Mouse (Mus musculus) megakaryocyte progenitor cell, adult 5-6 weeks (primary cell): ENCODE data around the gene Sgms2. TPM values are rescaled to one million over a fixed set of nuclear protein-coding genes. Genes with fewer than 3 reads are reported as not detected.
A peak's percentile ranks its signal among the peaks of the same experiment; 100 is the strongest.
"Not testable (repeated sequence)": the region's sequence is repeated elsewhere in the genome, so short reads cannot be mapped to it uniquely, and the experiment has no call there.

Experiments used
- ATAC-seq: replicated peaks from 2 replicates; pipeline ENCODE4 v1.8.0; 2016; ENCODE audit warnings: mild to moderate bottlenecking, moderate TSS enrichment, inconsistent platforms; ENCODE audit not compliant: poor library complexity
- total RNA-seq, 2 experiments: library from RNA; stranded (forward) in 1 of 2; stranded (reverse) in 1 of 2; fragments of 157-497, 149-512 nt in 1 of 2; fragments of 200-1000 nt in 1 of 2; gene quantifications; 2 replicates each; pipeline versions ENCODE4 v1.2.3 to v1.2.4; 2015 to 2017

The Sgms2 gene
- total RNA-seq, 2 experiments from 2014 or later: 34.3 to 77.2 TPM

DNA sequence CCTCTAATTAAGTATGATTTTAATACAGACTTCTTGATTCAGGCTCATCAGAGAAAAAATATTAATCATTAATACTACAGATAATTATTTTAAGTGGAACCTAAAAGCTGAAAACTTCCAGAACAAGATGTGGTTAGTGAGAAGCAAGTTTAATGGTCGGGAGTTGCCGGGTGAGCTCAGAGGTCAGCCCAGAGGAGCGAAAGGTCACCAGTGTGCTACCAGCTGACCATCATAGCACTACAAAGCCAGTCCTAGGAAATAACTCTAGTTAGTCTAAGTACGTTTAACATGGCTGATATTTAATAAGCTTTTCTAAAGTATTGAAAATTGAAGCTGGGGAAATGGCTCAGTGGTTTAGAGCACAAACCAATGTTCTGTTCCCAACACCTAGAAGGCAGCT, 129.3 kb downstream of the Sgms2 start:
- ATAC-seq: no peak

DNA sequence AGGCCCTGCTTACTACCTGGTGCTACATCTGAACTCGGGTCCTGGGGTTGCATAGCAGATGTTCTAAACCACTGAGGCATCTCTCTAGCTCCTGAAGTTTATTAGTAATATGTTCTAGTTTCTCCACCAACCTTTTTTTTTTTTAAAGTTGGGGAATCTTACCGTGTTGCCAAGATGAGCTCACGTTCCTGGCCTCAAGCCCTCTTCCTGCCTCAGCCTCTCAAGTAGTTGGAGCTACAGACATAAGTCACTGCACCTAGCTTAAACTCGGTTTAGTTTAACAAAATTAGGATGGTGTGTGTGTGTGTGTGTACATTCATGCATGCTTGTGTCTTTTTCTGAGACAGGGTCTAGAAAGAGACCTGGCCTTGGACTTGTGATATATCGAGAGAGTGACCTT, 132.2 kb downstream of the Sgms2 start:
- no peak for ATAC-seq

DNA sequence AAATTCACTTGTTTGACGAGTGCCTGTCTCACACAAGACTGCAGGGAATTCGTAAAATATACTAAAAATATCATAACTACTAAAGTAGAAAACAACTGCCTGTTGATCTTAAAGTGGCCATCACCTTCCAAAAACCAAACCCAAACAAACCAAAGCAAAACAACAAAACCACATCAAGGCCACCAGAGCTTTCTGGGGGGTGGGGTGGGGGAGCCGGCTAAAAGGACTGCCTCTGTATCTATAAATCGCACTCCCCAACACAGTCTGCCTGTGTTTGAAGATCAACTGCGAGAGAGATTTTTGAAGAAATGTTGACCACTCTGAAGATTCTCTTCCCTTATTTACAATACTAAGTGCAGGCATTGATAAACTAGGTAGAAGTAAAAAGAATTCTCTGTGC, 133.0 kb downstream of the Sgms2 start:
- ATAC-seq: no peak

DNA sequence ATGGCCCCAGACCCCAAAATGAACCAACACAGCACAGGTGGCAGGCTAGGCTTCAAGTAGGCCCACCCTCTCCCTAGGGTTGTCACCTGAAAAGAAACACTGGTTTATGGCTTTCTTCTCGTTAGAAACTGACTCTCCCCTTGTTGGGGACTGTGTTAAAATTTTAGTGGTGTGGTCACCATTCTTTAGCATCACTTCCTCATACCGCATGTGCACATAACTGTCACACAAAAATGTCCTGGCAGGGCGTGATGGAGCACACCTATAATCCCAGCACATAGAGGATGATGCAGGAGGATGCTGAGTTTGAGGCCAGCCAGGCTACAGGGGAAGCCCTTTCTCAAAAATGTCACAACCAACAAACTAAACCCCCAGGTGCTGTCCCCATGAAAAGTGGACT, 133.6 kb downstream of the Sgms2 start:
- ATAC-seq: peak; percentile 88

GRCm38 (mm10) chr3:131356026-131356425, 135.2 kb downstream of the Sgms2 start:
- no peak for ATAC-seq

GRCm38 (mm10) chr3:131350539-131350938, 140.7 kb downstream of the Sgms2 start:
- ATAC-seq: peak; percentile 63

DNA sequence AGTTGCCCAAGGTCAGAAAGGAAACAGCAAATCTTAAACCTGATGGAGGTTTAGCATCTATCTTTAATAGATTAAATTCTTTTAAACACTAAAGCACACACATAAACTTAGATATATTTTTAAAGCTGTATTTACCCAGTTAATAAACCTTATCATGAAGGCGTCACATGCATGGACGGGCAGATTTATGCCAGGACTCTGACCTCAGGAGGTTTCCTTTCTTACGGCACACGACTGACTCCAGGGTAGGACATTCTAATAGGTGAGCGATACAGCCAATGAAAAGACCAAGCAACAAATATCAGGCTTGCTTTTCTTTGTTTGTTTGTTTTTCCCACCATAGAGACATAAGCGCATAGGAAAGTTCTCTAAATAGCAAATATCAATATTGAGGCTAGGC, 142.2 kb downstream of the Sgms2 start:
- ATAC-seq: no peak

- 0 out of 2 replicates have a peak, but pooled peaks have one; percentile 15 for ATAC-seq
These were observed 142.6 kb downstream of the Sgms2 start for GRCm38 (mm10) chr3:131348579-131348950.

- ATAC-seq: peak; percentile 91
These were observed 143.2 kb downstream of the Sgms2 start for GRCm38 (mm10) chr3:131347831-131348578.

- ATAC-seq: no peak
These were observed 145.3 kb downstream of the Sgms2 start for GRCm38 (mm10) chr3:131345903-131346302.

DNA sequence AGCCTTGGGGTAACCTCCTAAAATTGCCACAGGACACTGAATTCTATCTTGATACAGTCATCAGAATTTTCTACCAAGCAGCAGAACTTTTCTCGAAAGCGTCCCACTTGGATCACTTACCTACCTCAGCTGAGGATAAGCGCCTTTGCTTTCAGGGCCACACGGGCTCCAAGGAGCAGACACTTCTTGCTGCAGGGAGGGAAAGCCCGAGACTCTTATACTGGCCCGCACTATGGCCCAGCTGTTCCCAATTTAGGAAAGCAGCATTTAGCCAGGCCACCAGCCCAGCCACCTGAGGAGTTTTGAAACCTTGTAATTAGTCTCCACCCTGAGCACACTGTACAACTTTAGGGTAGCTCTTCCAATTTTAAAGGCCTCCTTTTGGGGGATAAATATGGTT, 147.9 kb downstream of the Sgms2 start:
- ATAC-seq: no peak

DNA sequence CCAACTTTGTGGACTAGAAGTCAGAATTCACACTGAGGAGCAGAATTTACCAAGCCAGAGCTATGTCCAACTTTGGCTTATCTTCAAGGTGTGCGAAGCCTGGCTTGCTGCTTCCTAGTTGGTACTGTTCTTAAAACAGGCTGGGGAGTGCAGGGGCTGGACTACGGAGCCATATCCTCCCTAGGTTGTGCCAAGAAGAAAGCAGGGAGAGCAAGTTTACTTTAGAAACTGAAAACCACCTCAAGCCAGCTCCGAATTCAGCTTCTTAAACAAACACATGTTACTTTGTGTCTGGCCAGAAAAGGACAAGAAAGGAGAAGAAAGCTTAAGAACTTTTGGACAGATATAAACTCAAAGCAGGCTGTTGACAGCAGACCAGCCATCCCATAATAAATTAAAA, 150.3 kb downstream of the Sgms2 start:
- no peak for ATAC-seq

GRCm38 (mm10) chr3:131339280-131339679, 151.9 kb downstream of the Sgms2 start:
- ATAC-seq: no peak

GRCm38 (mm10) chr3:131337749-131338148, 153.5 kb downstream of the Sgms2 start:
- ATAC-seq: not testable (repeated sequence)

DNA sequence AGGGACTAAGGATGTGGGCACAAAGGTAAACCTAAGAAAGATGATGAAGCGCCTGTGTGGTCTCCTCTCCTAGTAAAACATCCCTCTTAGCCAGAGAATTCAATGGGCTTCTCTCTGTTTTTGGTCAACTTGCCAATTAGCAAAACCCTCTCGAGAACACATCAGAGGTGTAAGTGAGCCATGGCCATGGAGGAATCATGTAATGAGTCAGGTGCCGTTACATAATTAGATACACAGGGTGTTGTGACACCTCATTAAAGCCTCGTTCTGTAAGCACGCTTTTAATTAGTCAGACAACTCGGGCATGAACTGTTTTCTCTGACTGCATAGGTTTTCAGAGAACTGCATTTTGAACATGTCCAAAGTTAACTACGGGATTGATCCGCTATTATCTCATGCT, 154.6 kb downstream of the Sgms2 start:
- no peak for ATAC-seq

DNA sequence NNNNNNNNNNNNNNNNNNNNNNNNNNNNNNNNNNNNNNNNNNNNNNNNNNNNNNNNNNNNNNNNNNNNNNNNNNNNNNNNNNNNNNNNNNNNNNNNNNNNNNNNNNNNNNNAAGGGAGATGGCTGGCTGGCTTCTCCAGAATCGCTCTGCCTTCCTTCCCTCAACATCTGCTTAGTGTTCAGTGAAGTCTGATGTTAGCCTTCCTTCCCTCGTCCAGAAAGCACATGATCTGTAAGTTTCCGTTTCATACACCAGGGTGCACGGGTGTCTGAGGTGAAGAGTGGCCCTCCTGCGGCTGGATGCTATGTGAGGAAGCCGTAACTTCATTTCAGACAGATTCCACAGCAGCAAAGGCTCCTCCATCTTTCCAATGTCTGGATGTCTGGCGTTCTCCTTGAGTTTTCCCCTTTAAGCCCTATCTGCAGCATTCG, 156.1 kb downstream of the Sgms2 start:
- ATAC-seq: peak; percentile 18

GRCm38 (mm10) chr3:131327189-131327588, 164.0 kb downstream of the Sgms2 start:
- ATAC-seq: no peak

DNA sequence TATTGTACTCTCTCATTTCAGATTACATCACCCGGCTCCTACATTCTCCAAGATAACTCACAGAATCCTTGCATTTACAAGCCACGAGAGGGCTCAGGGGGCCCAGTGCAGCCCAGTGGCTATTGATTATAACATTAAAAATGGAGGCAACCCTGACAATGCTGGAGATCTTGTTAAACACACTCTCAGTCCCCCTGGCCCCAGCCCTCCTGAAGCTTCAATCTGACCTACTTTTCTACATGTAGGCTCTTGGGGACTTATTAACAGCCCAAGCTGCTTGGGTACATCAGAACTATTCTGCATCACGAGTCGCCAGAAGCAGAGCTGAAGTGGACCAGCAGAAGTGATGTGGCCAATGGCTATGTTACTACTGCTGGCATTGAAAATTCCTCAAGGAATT, 164.6 kb downstream of the Sgms2 start:
- ATAC-seq: no peak

DNA sequence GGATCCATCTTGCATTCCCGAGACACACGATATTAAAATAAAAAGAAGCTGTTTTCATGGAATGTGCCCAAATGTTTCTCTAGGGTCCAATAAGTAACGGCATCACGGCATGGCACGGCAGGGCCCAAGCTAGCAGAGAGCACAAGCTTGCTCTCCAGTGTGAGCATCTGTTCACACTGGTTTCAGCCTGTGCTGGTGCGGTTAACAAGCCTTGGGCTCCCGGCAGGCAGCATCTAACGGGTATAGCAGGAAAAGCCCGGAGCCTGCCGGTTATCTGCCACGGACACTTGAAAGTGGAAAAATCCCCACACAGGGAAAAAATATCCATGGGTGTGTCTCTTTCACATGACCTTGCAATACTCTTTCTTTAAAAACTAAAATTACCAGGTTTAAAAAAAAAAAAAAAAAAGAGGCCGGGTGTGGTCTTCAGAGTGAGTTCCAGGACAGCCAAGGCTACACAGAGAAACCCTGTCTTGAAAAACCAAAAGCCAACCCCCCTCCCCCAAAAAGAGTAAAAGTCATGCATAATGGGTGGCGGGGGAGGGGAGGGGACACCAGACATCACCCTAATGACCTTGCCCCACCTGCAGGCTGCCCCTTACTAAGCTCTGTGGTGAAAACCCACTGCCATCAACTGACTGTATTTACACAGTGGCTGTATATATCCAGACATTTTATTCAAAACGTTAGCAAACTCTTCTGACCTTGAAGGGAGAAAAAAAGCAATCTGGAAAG, 169.0 kb downstream of the Sgms2 start:
- ATAC-seq: no peak

- ATAC-seq: peak; percentile 95
These were observed 171.0 kb downstream of the Sgms2 start for GRCm38 (mm10) chr3:131320184-131320583.

DNA sequence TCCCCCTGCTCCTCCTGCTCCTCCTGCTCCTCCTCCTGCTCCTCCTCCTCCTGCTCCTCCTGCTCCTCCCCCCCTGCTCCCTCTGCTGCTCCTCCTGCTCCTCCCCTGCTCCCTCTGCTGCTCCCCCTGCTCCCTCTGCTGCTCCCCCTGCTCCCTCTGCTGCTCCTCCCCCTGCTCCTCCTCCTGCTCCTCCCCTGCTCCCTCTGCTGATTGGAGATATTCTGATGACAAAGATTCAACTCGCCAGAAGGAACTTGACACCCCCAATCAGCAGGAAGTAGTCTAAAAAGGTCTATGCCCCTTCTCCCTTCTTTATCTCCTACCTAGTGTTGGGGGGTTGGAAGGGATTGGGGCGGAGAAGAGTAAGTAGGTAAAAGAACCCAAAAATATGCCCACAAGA, 173.0 kb downstream of the Sgms2 start:
- no peak for ATAC-seq

- no peak for ATAC-seq
These were observed 174.1 kb downstream of the Sgms2 start for GRCm38 (mm10) chr3:131317126-131317525.
